Mouse (Mus musculus) right cerebral cortex, adult 18-20 months (tissue): ENCODE results near the gene Evi5.

ENCODE experiments used
- DNase-seq: peaks from one replicate; pipeline ENCODE4 v3.0.0; 2022; ENCODE audit warnings: mixed read lengths

Gene Evi5

DNA sequence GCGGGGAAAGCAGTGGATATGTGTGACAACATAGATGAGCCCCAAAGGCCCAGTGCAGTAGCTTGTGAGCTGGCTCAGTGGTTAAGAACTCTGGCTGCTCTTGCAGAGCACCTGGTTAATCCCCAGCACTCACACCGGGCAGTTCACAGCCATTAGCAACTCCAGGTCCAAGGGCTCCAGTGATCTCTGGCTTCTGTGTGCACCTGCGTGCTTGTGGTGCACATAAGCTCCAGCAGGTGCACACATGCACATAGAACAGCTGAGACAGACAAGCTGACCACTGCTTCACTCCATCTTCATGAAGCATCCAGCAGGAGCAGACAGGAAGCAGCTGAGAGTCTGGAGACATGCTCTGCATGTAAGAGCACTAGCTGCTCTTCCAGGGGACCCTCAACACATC, 136.6 kb downstream of the Evi5 start:
- DNase-seq = no peak

- DNase-seq = no peak
These were observed 138.7 kb downstream of the Evi5 start for GRCm38 (mm10) chr5:107736171-107736570.

DNA sequence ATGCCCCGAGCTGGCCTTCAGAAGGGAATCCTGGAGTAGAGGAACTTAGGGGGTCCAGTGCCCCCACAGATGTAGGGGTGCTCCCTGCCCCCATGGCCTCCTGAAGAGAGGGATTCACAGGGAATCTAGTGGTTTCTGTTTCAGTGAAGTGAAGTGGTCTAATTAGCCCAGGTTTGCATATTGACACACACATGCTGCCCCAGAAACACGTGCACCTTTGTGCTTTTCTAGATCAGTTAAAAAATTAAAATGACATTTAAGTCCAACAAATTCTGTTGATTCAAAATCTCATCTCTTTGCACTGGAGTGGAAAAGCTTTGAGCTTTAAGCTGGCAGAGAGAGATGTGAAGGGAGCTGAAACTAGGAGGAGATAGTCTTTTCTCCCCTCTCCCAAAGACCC, 143.1 kb downstream of the Evi5 start:
- no peak for DNase-seq

DNA sequence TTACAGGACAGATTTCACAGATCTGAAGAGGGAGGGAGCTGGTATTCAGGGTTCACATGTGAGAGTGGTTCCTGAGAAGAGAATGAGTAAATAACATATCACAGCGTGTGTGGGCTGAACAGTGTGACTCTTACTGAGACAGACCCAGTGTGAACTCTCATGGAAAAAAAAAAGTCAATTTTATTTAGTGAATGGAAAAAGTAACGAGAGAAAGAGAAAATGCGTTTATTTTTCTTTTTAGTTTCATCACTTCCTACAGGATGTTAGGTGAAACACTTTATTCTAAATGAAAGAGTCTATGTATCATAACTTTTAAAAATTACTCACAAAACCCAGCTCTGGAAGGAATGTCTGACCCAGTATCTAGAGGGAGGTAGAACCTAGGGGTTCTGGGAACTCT, 143.5 kb downstream of the Evi5 start:
- DNase-seq = no peak

GRCm38 (mm10) chr5:107727007-107727402, 147.9 kb downstream of the Evi5 start:
- DNase-seq = no peak

- no peak for DNase-seq
These were observed 148.5 kb downstream of the Evi5 start for GRCm38 (mm10) chr5:107726281-107727006.

DNA sequence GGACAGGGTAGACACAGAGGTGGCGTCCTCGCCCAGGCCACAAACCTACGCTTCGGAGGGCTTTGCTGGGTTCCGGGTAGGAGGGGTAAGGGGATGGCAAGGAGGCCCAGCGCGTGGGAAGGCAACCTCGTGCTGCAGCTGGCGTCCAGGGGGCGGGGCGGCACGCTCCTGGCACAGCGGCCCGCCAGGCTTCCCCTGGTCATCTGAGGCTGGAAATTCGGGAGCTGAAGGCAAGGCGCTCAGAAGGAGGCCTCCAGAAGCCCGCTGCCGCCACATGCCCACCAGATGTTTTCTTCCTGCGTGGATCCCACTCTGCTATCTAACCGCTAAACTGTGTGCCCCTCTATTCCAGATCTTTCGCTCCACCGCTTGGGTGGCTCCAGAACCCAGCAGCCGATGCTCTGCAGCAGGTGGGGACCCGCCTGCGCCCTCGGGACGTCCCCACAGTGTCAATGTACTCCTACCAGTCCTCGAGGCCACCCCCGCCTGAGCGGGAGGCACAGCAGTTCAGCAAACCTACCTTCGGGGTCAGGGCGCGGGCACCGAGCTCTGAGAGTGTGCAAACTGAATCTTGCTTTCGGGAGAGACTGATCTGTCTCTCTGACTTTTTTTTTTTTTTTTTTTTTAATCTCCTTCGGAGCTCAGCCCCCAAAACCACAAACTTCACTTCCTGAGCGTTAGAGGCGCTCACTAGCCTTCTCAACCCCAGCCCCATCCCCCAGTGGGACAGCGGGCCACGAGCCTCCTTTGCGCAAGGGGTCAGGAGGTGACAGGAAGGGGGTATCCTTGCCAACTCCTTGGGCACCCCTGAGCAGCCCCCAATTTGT, 149.3 kb downstream of the Evi5 start, which contains the start of gene Gfi1:
Gene Gfi1 (minus strand): TSS at position 602 of the 827 bp plus-strand sequence.
- DNase-seq = no peak

DNA sequence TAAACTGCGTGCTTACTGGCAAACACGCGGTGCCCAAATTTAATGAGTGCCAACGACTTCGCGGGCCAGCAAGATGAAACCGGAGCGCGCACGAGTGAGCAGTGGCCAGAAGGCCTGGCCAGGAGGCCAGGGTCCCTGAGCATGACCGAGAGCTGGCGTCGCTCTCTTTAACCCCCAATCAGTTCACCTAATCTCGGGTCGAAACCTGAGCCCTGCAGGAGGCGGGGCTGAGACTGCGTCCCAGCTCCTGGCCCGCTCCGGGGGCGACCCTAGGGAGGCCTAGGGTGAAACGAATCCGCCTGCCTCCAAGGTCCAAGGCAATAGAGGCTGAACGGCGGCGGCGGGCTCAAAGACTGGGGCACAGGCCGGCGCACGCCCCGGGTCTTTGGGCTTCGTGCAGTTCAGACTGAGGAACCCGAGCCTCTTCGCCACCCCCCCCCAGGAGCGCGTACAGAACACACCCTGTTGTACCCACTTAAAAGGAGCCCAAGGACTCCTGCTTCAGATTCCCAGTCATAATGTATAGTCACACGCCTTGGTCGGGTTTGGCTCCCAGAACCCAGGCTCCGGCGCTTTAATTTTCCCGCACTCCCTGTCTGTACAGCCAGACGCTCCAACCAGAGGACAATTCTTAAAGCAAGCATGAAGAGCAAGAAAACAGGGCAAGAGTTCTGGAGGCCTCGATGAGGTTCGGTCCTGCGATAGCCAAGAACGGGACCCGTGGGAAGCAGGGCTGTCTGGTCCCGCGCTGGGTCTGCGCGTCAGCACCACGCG, 150.1 kb downstream of the Evi5 start:
- DNase-seq = no peak

GRCm38 (mm10) chr5:107723541-107724511, 151.1 kb downstream of the Evi5 start:
- DNase-seq = no peak

GRCm38 (mm10) chr5:107722661-107723532, 152.0 kb downstream of the Evi5 start:
- no peak for DNase-seq

- DNase-seq = no peak
These were observed 153.3 kb downstream of the Evi5 start for GRCm38 (mm10) chr5:107721638-107722011.

DNA sequence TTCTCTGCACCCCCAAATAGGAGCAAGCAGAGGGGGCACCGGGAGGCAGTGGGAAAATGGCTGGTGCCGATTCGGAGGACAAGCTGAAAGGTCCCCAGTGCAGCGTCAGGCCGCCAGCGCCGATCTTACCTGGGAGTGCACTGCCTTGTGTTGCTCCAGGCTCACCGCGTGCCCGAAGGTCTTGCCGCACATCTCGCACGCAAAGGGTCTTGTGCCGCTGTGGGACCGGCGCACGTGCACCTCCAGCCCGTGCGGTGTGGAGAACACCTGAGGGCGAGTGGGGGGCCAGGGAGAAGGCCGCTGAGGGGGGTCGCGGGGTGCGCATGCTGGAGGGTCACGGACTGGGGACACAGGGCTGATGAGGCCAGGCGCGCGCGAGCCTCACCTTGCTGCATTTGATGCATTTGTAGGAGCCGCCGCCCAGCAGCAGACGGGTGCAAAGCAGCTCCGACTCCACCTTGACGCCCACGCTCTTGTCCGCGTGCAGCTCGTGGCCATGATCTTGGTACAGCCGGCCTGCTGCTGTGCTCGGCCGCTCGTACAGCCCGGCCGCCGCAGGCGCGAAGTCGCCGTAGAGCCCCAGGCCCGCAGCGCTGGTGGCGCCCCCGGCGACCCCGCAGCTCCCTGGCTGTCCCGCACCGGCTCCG, 153.8 kb downstream of the Evi5 start:
- DNase-seq = no peak

- DNase-seq = no peak
These were observed 154.4 kb downstream of the Evi5 start for GRCm38 (mm10) chr5:107720511-107720910.

DNA sequence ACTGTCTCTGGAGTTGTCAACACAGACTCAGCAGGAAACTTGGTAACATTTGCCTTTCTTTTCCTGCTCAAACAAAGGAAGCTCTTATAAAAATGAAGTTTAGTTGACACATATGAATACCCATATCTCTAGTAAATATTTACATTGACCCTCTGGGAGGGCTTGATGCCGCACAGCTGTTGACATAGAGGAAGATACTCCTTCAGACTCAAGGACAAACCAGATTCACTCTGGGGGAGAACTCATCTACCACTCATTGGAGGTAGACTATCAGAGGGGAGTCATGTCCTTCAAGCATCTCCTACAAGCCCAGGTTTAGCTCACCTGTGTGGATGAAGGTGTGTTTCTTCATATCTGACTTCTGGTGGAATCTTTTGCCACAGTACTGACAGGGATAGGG, 155.1 kb downstream of the Evi5 start:
- no peak for DNase-seq

DNA sequence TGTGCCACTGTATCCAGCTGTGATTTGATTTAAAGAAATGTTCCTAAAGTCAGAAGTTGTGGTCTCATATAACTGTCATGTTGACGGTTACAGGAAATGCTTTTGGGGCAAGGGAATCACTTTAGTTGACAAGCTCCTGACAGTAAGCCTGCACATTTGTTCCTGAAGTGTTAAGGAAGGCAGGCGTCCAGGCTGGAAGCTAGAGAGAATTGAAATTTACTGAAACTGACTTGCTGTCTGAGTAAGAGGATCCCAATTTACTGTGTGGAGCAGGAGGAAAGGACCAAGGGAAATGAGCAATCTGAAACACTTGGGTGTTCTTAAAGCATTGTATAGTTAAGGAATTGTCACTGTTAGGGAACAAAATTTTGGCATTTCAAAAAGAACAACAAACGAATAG, 155.7 kb downstream of the Evi5 start:
- DNase-seq = no peak

DNA sequence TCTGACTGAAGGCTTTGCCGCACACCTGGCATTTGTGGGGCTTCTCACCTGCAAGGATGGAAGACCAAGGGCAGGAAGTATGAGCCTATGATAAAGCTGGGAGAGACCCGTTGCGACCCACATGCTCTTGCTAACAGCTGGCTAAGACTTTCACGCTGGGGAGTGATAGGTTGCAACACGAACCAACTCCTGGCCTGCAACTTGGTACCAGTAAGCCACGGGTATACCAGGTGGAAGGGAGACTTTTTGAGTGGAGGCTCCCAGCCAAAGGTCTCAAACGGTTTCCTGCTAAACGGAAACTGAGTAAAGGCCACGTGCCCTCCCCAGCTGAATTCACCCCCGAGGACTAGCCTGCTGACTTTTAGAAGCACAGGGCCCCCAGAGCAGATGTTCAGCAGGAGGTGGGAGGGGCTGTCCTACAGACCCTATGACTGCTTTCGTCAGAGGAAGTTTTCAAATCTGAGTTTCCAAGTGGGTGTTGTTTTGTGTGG, 157.0 kb downstream of the Evi5 start:
- no peak for DNase-seq

DNA sequence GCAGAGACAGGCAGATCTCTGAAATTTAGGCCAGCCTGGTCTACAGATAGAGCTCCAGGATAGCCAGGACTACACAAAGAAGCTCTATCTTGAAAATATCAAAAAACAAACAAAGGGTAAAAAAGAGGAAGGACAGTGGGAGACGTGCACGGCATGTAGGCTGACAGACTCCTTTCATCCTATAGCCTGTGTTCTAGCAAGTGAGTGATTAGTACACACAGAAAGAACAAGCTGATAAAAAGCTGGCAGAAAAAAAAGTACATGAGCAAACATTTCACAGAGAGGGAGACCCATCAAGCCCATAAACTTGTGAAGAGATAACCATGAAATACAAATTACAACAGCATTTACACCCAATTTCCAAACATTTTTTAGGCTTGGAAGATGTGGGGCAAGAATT, 163.2 kb downstream of the Evi5 start:
- no peak for DNase-seq

DNA sequence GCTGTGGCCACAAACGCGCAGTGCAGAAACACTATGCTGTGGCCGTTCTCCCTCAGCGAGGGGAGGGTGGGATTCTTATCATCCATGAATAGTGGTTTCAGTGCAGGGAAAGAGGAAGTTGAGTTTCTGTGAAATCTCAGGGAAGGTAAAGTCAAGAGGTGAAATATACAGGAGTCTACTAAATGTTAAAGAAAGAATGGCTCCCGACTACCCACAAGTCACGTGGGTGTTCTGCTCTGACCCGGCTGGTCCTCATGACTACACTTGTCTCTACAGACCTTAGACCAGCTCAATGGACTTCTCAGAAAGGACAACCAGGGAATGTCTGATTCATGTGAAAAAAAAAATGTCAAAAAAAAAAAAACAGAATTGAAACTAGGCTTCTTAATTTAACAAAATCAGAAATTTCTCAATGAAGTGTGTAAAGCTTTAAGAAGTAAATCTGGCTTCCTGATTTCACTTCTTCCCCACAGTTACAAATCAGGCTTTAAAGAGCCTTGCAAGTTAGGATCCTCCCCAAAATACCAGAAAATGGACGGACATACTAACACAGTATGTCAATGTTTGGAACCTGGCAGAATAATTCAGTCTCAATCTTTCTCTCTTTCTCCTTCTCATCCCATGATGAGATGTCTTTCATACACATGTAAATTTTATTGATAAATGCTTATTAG, 166.6 kb downstream of the Evi5 start:
- no peak for DNase-seq

DNA sequence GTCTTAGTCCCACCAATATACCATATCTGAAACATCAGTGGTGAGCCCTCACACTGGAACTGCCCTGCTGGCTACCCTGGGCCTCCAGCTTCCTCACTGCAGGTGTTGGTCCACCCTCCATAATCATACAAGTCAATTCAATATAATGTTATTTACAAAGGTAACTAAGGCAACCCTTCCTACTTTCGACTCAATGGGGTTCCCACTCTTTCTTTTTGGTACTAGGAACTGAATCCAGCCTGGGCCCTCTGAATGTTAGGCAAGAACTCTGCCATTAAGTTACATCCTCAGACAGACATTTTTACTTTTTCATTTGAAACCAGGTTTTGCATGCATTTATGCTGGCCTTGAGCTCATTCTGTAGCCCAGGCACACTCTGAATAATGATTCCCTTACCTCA, 168.6 kb downstream of the Evi5 start:
- no peak for DNase-seq

DNA sequence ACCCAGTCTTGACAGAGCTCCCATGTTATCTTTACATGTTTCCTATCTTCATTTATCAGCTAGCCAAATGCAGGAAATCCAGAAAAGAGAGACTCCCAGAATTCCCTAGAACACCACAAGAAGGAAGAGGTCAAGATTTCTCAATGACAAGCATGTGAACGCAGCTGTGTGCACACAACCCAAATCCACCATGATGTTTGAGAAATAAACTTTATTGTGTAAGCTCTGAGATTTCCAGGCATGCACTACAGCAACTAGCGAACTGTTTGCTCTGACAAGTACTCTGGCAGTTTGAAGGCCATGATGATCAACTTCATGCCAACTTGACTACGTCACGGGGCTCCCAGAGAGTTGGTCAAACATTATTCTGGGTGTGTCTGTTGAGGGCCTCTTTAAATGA, 169.2 kb downstream of the Evi5 start:
- no peak for DNase-seq
